Comparison of ENCODE assay signal across 9 mouse cellular contexts in the genomic region with DNA sequence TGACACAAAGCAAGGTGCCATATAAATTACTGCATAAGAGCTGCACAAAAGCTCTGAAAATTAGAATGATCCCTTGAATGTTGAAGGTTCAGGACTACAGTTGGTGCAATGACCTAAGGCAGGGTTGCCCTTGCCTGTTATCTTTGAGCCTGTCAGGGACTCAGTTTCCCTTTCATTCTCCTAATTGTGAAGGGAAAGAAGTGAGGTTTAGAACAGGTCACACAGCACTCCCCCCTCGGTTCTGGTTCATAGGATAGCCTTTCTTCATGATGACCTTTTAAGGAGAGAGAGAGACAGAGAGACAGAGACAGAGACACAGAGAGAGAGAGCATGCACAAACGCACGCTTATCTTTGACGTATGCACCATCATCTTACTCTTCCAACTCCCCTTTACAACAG. TPM values are rescaled to one million over a fixed set of nuclear protein-coding genes. Genes with fewer than 3 reads are reported as not detected.
DNase-seq lines count a peak whose midpoint lies in the region; ATAC-seq and TF ChIP-seq lines count a peak whose summit lies in the region.
"Had no signal": no experiment of that assay in that cellular context is flagged by ENCODE, and none has a peak within 500 bp of the region (broad histone marks: within the 10 kb centered on the region; RNA-seq: fewer than 3 reads in every experiment).

No protein-coding gene starts in this region.

- H3K4me2 ChIP-seq in heart, embryonic 16.5 days (ENCODE audit: low read depth, low read length): peak overlapping the region; percentile 76
- peak overlapping the region; percentile 80 for H3K4me2 ChIP-seq in embryonic facial prominence, embryonic 12.5 days (replicated peaks)
- H3K4me2 ChIP-seq in hindbrain, embryonic 15.5 days: peak overlapping the region; percentile 88
- H3K4me2 ChIP-seq in midbrain, embryonic 15.5 days: peak overlapping the region; percentile 74

- no peaks in the 10 kb centered on the region for H3K79me2 ChIP-seq in heart, adult 2 months (replicated peaks; ENCODE audit: control insufficient read depth, insufficient read depth, low read length)

- no peaks in the 10 kb centered on the region for H3K27me3 ChIP-seq in heart, embryonic 16.5 days (ENCODE audit: control insufficient read depth, insufficient read depth, low read length)
- no peaks in the 10 kb centered on the region for H3K27me3 ChIP-seq in heart, adult 2 months (ENCODE audit: control insufficient read depth, insufficient read depth, low read length)
- no peaks in the 10 kb centered on the region for H3K27me3 ChIP-seq in embryonic facial prominence, embryonic 12.5 days
- H3K27me3 ChIP-seq in hindbrain, embryonic 15.5 days: no peaks in the 10 kb centered on the region
- peaks cover 7% of the 10 kb centered on the region; the same call in 1 of the 2 replicates for H3K27me3 ChIP-seq in midbrain, embryonic 15.5 days (replicated peaks)

- no peaks in the 10 kb centered on the region for H3K9me3 ChIP-seq in heart, embryonic 16.5 days (replicated peaks; ENCODE audit: control insufficient read depth, low read length)
- no peaks in the 10 kb centered on the region for H3K9me3 ChIP-seq in embryonic facial prominence, embryonic 12.5 days
- H3K9me3 ChIP-seq in hindbrain, embryonic 15.5 days: no peaks in the 10 kb centered on the region
- H3K9me3 ChIP-seq in midbrain, embryonic 15.5 days: no peaks in the 10 kb centered on the region

- peak overlapping the region; percentile 64 for H3K9ac ChIP-seq in heart, embryonic 16.5 days (ENCODE audit: low read length)
- no peak overlapping the region for H3K9ac ChIP-seq in heart, adult 2 months (ENCODE audit: low read depth, low read length)
- H3K9ac ChIP-seq in embryonic facial prominence, embryonic 12.5 days: no peak overlapping the region
- no peak overlapping the region for H3K9ac ChIP-seq in hindbrain, embryonic 15.5 days
- H3K9ac ChIP-seq in midbrain, embryonic 15.5 days: no peak overlapping the region

- no peaks in the 10 kb centered on the region for H3K36me3 ChIP-seq in heart, embryonic 16.5 days (ENCODE audit: control insufficient read depth, insufficient read depth)
- no peaks in the 10 kb centered on the region for H3K36me3 ChIP-seq in heart, adult 2 months (ENCODE audit: control insufficient read depth, insufficient read depth, low read length)
- H3K36me3 ChIP-seq in embryonic facial prominence, embryonic 12.5 days: no peaks in the 10 kb centered on the region
- no peaks in the 10 kb centered on the region for H3K36me3 ChIP-seq in hindbrain, embryonic 15.5 days
- no peaks in the 10 kb centered on the region for H3K36me3 ChIP-seq in midbrain, embryonic 15.5 days (replicated peaks)

- no peak for TF ChIP-seq EP300 in heart, adult 2 months (IDR thresholded peaks at IDR 0.05; ENCODE audit: insufficient read depth, low read depth, low read length)

- no peak overlapping the region; the same call in 1 of the 2 replicates for H3K27ac ChIP-seq in heart, embryonic 16.5 days (ENCODE audit: low read length)
- H3K27ac ChIP-seq in heart, adult 2 months: no peak overlapping the region
- H3K27ac ChIP-seq in embryonic facial prominence, embryonic 12.5 days: no peak overlapping the region
- H3K27ac ChIP-seq in hindbrain, embryonic 15.5 days (replicated peaks): no peak overlapping the region
- H3K27ac ChIP-seq in midbrain, embryonic 15.5 days: no peak overlapping the region
- H3K27ac ChIP-seq: macrophage had no signal

- TF ChIP-seq CTCF in heart, adult 2 months (IDR thresholded peaks at IDR 0.05): no peak

- no peak for DNase-seq in heart, adult 2 months
- no peak for DNase-seq in embryo, embryonic 10 days (ENCODE audit: low spot score)
- no peak for DNase-seq in thymus, postnatal 25 days
- no peak for DNase-seq in cerebellum, adult 11-12 months

- intact Hi-C loops in heart, adult 2 months (cut with DNase I): no loop called here

- 67% methylated on average over 4 of the region's 4 CpGs for WGBS in heart, embryonic 16.5 days
- WGBS in heart, adult 2 months: 72% methylated on average over 4 of the region's 4 CpGs
- 82% methylated on average over 4 of the region's 4 CpGs for WGBS in embryonic facial prominence, embryonic 12.5 days
- WGBS in hindbrain, embryonic 15.5 days: 79% methylated on average over 4 of the region's 4 CpGs
- 84% methylated on average over 4 of the region's 4 CpGs for WGBS in midbrain, embryonic 15.5 days

- no peak for ATAC-seq in heart, embryonic 16.5 days (replicated peaks; ENCODE audit: extremely low read depth, insufficient read depth, low FRiP score)
- no peak for ATAC-seq in embryonic facial prominence, embryonic 12.5 days (ENCODE audit: insufficient number of reproducible peaks, insufficient read depth, low FRiP score, low TSS enrichment)
- ATAC-seq in hindbrain, embryonic 15.5 days (ENCODE audit: low FRiP score, low read depth): no peak
- ATAC-seq in midbrain, embryonic 15.5 days (replicated peaks): no peak

- H3K4me1 ChIP-seq in heart, embryonic 16.5 days (ENCODE audit: control insufficient read depth, insufficient read depth, low read length): peaks cover 14% of the 10 kb centered on the region
- H3K4me1 ChIP-seq in heart, adult 2 months (ENCODE audit: control insufficient read depth, insufficient read depth, low read length): no peaks in the 10 kb centered on the region; the same call in 1 of the 2 replicates
- 0 out of 2 replicates have a peak, but pooled peaks cover 3% of the 10 kb centered on the region for H3K4me1 ChIP-seq in embryonic facial prominence, embryonic 12.5 days
- peaks cover 25% of the 10 kb centered on the region for H3K4me1 ChIP-seq in hindbrain, embryonic 15.5 days (replicated peaks)
- H3K4me1 ChIP-seq in midbrain, embryonic 15.5 days: peaks cover 14% of the 10 kb centered on the region

- H3K4me3 ChIP-seq in heart, embryonic 16.5 days (ENCODE audit: low read length): peak overlapping the region; percentile 64; the same call in 1 of the 2 replicates
- H3K4me3 ChIP-seq in heart, adult 2 months: no peak overlapping the region
- H3K4me3 ChIP-seq in embryonic facial prominence, embryonic 12.5 days: no peak overlapping the region
- peak overlapping the region; percentile 63 for H3K4me3 ChIP-seq in hindbrain, embryonic 15.5 days
- H3K4me3 ChIP-seq in midbrain, embryonic 15.5 days: no peak overlapping the region

- no peak for TF ChIP-seq POLR2A in heart, adult 2 months (IDR thresholded peaks at IDR 0.05; ENCODE audit: insufficient read depth, low read depth, low read length)

RNA-seq across cellular contexts. Expression of a gene that starts 0.7 kb away (rescaled TPM):
- 39.1 and 40.8 TPM in 2 replicates for polyA plus RNA-seq in heart, embryonic 16.5 days (2015; fragmentation: Nextera tagmentation; extraction: Ambion mirVana)
- total RNA-seq in heart, adult 2 months (2021): 10 to 100 TPM in 1 of 2 experiments, 1 to 10 TPM in 1; 9.0 to 10.3 TPM
- 4.1 and 12.6 TPM in 2 replicates for polyA plus RNA-seq in heart, adult 2 months (2012; rRNA removed)
- 25.8 and 26.1 TPM in 2 replicates for polyA plus RNA-seq in embryonic facial prominence, embryonic 12.5 days (2016; fragmentation: Nextera tagmentation; extraction: Ambion mirVana)
- polyA plus RNA-seq in hindbrain, embryonic 15.5 days (2015; fragmentation: Nextera tagmentation; extraction: Ambion mirVana): 23.5 and 24.0 TPM in 2 replicates
- 21.6 and 25.8 TPM in 2 replicates for polyA plus RNA-seq in midbrain, embryonic 15.5 days (2015; fragmentation: Nextera tagmentation; extraction: Ambion mirVana)
- polyA plus RNA-seq: macrophage had no signal

Comparison
In these comparisons a context has a peak if more than half of its experiments do, and no peak if none do; other contexts are left out.
1. H3K4me3 ChIP-seq: peak in heart, embryonic 16.5 days (single experiment) and hindbrain, embryonic 15.5 days (single experiment); none in heart, adult 2 months (single experiment), embryonic facial prominence, embryonic 12.5 days (single experiment) and midbrain, embryonic 15.5 days (single experiment).
2. Peak in every context shown above with its lines, with median percentiles within 50 percentile points of each other: H3K4me2 ChIP-seq.